Mouse (Mus musculus): ENCODE data around the gene Rfc1. TPM values are rescaled to one million over a fixed set of nuclear protein-coding genes. Genes with fewer than 3 reads are reported as not detected.
"Not testable (repeated sequence)": the region's sequence is repeated elsewhere in the genome, so short reads cannot be mapped to it uniquely, and the experiment has no call there.

Gene Rfc1
- total and polyA plus RNA-seq, 2 experiments = 3.7 to 16.5 TPM

- no peak for TF ChIP-seq CTCF (IDR thresholded peaks at IDR 0.05; ENCODE audit: low read depth, low read length)
- no peak for TF ChIP-seq POLR2A (IDR thresholded peaks at IDR 0.05; ENCODE audit: extremely low read depth, insufficient read depth, low read length)
- Histone ChIP-seq H3K27me3 (ENCODE audit: control insufficient read depth, insufficient read depth, low read length) (no peaks in the 10 kb centered on the region), H3K79me2 (ENCODE audit: control insufficient read depth, insufficient read depth, low read length) (no peaks in the 10 kb centered on the region), H3K4me3 (ENCODE audit: insufficient read depth, low read depth, low read length) (no peak overlapping the region), H3K36me3 (ENCODE audit: control insufficient read depth, insufficient read depth, low read length) (peaks cover 27% of the 10 kb centered on the region), H3K9ac (ENCODE audit: low read depth, low read length) (no peak overlapping the region), H3K27ac (replicated peaks; ENCODE audit: insufficient read depth, low read depth, low read length) (no peak overlapping the region), H3K4me1 (ENCODE audit: control insufficient read depth, insufficient read depth, low read length) (no peaks in the 10 kb centered on the region)
- DNase-seq (ENCODE audit: extremely low read depth, low read depth, low spot score) = no peak
- whole genome bisulfite sequencing = 83% methylated on average over 7 of the region's 7 CpGs
Observed at GRCm38 (mm10) chr5:65298167-65298950, 37.1 kb downstream of the Rfc1 start.

GRCm38 (mm10) chr5:65294270-65294669 lies 41.2 kb downstream of the Rfc1 start:
- H3K27ac ChIP-seq (replicated peaks; ENCODE audit: insufficient read depth, low read depth, low read length) = no peak overlapping the region
- no peak overlapping the region for H3K9ac ChIP-seq (ENCODE audit: low read depth, low read length)
- H3K36me3 ChIP-seq (ENCODE audit: control insufficient read depth, insufficient read depth, low read length) = peaks cover 40% of the 10 kb centered on the region
- H3K27me3 ChIP-seq (ENCODE audit: control insufficient read depth, insufficient read depth, low read length) = no peaks in the 10 kb centered on the region
- DNase-seq (ENCODE audit: extremely low read depth, low read depth, low spot score) = peak; percentile 4
- TF ChIP-seq POLR2A (IDR thresholded peaks at IDR 0.05; ENCODE audit: extremely low read depth, insufficient read depth, low read length) = no peak
- no peak for TF ChIP-seq CTCF (IDR thresholded peaks at IDR 0.05; ENCODE audit: low read depth, low read length)
- H3K4me1 ChIP-seq (ENCODE audit: control insufficient read depth, insufficient read depth, low read length) = no peaks in the 10 kb centered on the region
- no peaks in the 10 kb centered on the region for H3K79me2 ChIP-seq (ENCODE audit: control insufficient read depth, insufficient read depth, low read length)
- 72% methylated on average over 2 of the region's 2 CpGs for WGBS
- H3K4me3 ChIP-seq (ENCODE audit: insufficient read depth, low read depth, low read length) = no peak overlapping the region

GRCm38 (mm10) chr5:65293627-65294026 lies 41.8 kb downstream of the Rfc1 start:
- no peaks in the 10 kb centered on the region for H3K4me1 ChIP-seq (ENCODE audit: control insufficient read depth, insufficient read depth, low read length)
- no peaks in the 10 kb centered on the region for H3K79me2 ChIP-seq (ENCODE audit: control insufficient read depth, insufficient read depth, low read length)
- no peak overlapping the region for H3K4me3 ChIP-seq (ENCODE audit: insufficient read depth, low read depth, low read length)
- peaks cover 41% of the 10 kb centered on the region for H3K36me3 ChIP-seq (ENCODE audit: control insufficient read depth, insufficient read depth, low read length)
- TF ChIP-seq POLR2A (IDR thresholded peaks at IDR 0.05; ENCODE audit: extremely low read depth, insufficient read depth, low read length) (no peak), CTCF (IDR thresholded peaks at IDR 0.05; ENCODE audit: low read depth, low read length) (no peak)
- WGBS = 84% methylated on average over 6 of the region's 6 CpGs
- H3K27ac ChIP-seq (replicated peaks; ENCODE audit: insufficient read depth, low read depth, low read length) = no peak overlapping the region
- no peaks in the 10 kb centered on the region for H3K27me3 ChIP-seq (ENCODE audit: control insufficient read depth, insufficient read depth, low read length)
- no peak for DNase-seq (ENCODE audit: extremely low read depth, low read depth, low spot score)
- H3K9ac ChIP-seq (ENCODE audit: low read depth, low read length) = no peak overlapping the region

GRCm38 (mm10) chr5:65289009-65289408 lies 46.5 kb downstream of the Rfc1 start:
- WGBS = 84% methylated on average over 8 of the region's 8 CpGs
- H3K27ac ChIP-seq (replicated peaks; ENCODE audit: insufficient read depth, low read depth, low read length); H3K9ac ChIP-seq (ENCODE audit: low read depth, low read length); H3K4me1 ChIP-seq (ENCODE audit: control insufficient read depth, insufficient read depth, low read length); H3K4me3 ChIP-seq (ENCODE audit: insufficient read depth, low read depth, low read length); H3K27me3 ChIP-seq (ENCODE audit: control insufficient read depth, insufficient read depth, low read length); DNase-seq (ENCODE audit: extremely low read depth, low read depth, low spot score); H3K79me2 ChIP-seq (ENCODE audit: control insufficient read depth, insufficient read depth, low read length): not testable (repeated sequence)
- peaks cover 44% of the 10 kb centered on the region for H3K36me3 ChIP-seq (ENCODE audit: control insufficient read depth, insufficient read depth, low read length)

GRCm38 (mm10) chr5:65287751-65288701 lies 47.4 kb downstream of the Rfc1 start:
- no peak overlapping the region for H3K4me3 ChIP-seq (ENCODE audit: insufficient read depth, low read depth, low read length)
- H3K4me1 ChIP-seq (ENCODE audit: control insufficient read depth, insufficient read depth, low read length) = no peaks in the 10 kb centered on the region
- WGBS = 91% methylated on average over 24 of the region's 24 CpGs
- peaks cover 39% of the 10 kb centered on the region for H3K36me3 ChIP-seq (ENCODE audit: control insufficient read depth, insufficient read depth, low read length)
- H3K9ac ChIP-seq (ENCODE audit: low read depth, low read length) = no peak overlapping the region
- no peak for TF ChIP-seq POLR2A (IDR thresholded peaks at IDR 0.05; ENCODE audit: extremely low read depth, insufficient read depth, low read length)
- no peak for TF ChIP-seq CTCF (IDR thresholded peaks at IDR 0.05; ENCODE audit: low read depth, low read length)
- no peak for DNase-seq (ENCODE audit: extremely low read depth, low read depth, low spot score)
- H3K79me2 ChIP-seq (ENCODE audit: control insufficient read depth, insufficient read depth, low read length) = no peaks in the 10 kb centered on the region
- no peaks in the 10 kb centered on the region for H3K27me3 ChIP-seq (ENCODE audit: control insufficient read depth, insufficient read depth, low read length)
- H3K27ac ChIP-seq (replicated peaks; ENCODE audit: insufficient read depth, low read depth, low read length) = no peak overlapping the region
